Mouse (Mus musculus) testis, adult 2 months (tissue): ENCODE data around the gene Ano9.

Experiments used
- CTCF ChIP-seq: fragments of 200-500 bp; IDR thresholded peaks from 2 replicates; pipeline ENCODE4 v1.5.1; 2012; ENCODE audit warnings: low read depth, mild to moderate bottlenecking, inconsistent platforms, low read length, moderate library complexity; ENCODE audit not compliant: control insufficient read depth, insufficient read depth, insufficient replicate concordance
- POLR2A ChIP-seq: fragments of 200-500 bp; IDR thresholded peaks from 2 replicates; pipeline ENCODE4 v1.6.1; 2012; ENCODE audit warnings: low read depth, mild to moderate bottlenecking, inconsistent platforms, low read length, moderate library complexity; ENCODE audit not compliant: control insufficient read depth

- no peak for TF ChIP-seq POLR2A
- TF ChIP-seq CTCF: no peak
Observed at GRCm38 (mm10) chr7:141094487-141095205, 23.0 kb downstream of the Ano9 start.
